Mouse (Mus musculus) neural tube, embryonic 13.5 days (tissue): Measurements from ENCODE around the gene Pitpnm3. TPM values are rescaled to one million over a fixed set of nuclear protein-coding genes. Genes with fewer than 3 reads are reported as not detected.

Experiments
- ATAC-seq: fragments of 200-750 bp; cut with Nextera tagmentation; 2 replicates; pipeline ENCODE4 v1.8.0; 2017; ENCODE audit warnings: low read depth, mild to moderate bottlenecking, moderate TSS enrichment, moderate library complexity
- H3K27ac ChIP-seq: fragments of 300-500 bp; sonication (generic); replicated peaks from 2 replicates; pipeline ENCODE4 v1.5.1; 2015; ENCODE audit warnings: moderate library complexity, mild to moderate bottlenecking, inconsistent platforms
- H3K27me3 ChIP-seq: fragments of 300-500 bp; sonication (generic); 2 replicates; pipeline ENCODE4 v1.6.1; 2015; ENCODE audit warnings: mild to moderate bottlenecking, inconsistent platforms
- H3K36me3 ChIP-seq: fragments of 300-500 bp; sonication (generic); 2 replicates; pipeline ENCODE4 v1.6.1; 2015; ENCODE audit warnings: mild to moderate bottlenecking, inconsistent platforms
- H3K4me1 ChIP-seq: fragments of 300-500 bp; sonication (generic); replicated peaks from 2 replicates; pipeline ENCODE4 v1.6.1; 2015; ENCODE audit warnings: inconsistent platforms
- H3K4me2 ChIP-seq: fragments of 300-500 bp; sonication (generic); 2 replicates; pipeline ENCODE4 v1.6.1; 2015; ENCODE audit warnings: inconsistent platforms, mild to moderate bottlenecking, moderate library complexity
- H3K4me3 ChIP-seq: fragments of 300-500 bp; sonication (generic); 2 replicates; pipeline ENCODE4 v1.5.1; 2015; ENCODE audit warnings: mild to moderate bottlenecking, inconsistent platforms
- H3K9ac ChIP-seq: fragments of 300-500 bp; sonication (generic); 2 replicates; pipeline ENCODE4 v1.6.1; 2015; ENCODE audit warnings: moderate library complexity, mild to moderate bottlenecking, inconsistent platforms
- H3K9me3 ChIP-seq: fragments of 300-500 bp; sonication (generic); 2 replicates; pipeline ENCODE4 v1.6.1; 2016; ENCODE audit warnings: inconsistent platforms
- WGBS: fragments of 180-500 bp; shearing (Covaris S2); methylation state at CpG from one replicate; pipeline ENCODE4 v1.1.7; 2015; 5-methylcytosine and 5-hydroxymethylcytosine counted together
- polyA plus RNA-seq: library from polyadenylated mRNA; unstranded; fragments of >200 nt; fragmentation: Nextera tagmentation; extraction: Ambion mirVana; gene quantifications from 2 replicates; pipeline ENCODE4 v1.2.1, GENCODE M21; 2015

Gene Pitpnm3
- polyA plus RNA-seq, 1 experiment from 2014 or later = 1.8 TPM

- WGBS = 37% methylated on average over 3 of the region's 3 CpGs
- Histone ChIP-seq H3K9ac (no peak overlapping the region), H3K27me3 (no peaks in the 10 kb centered on the region), H3K4me3 (no peak overlapping the region), H3K4me1 (0 out of 2 replicates have a peak, but pooled peaks cover 4% of the 10 kb centered on the region), H3K9me3 (no peaks in the 10 kb centered on the region; the same call in 1 of the 2 replicates), H3K36me3 (no peaks in the 10 kb centered on the region), H3K27ac (no peak overlapping the region), H3K4me2 (no peak overlapping the region)
- ATAC-seq = no peak
Measured at GRCm38 (mm10) chr11:72110726-72111125, 24.9 kb downstream of the Pitpnm3 start.

- 78% methylated on average over 8 of the region's 8 CpGs for WGBS
- H3K4me3 ChIP-seq = no peak overlapping the region
- H3K9me3 ChIP-seq = no peaks in the 10 kb centered on the region; the same call in 1 of the 2 replicates
- H3K27ac ChIP-seq = peak overlapping the region; percentile 80
- H3K27me3 ChIP-seq = no peaks in the 10 kb centered on the region
- H3K9ac ChIP-seq = 0 out of 2 replicates have a peak overlapping the region, but pooled peaks have one; percentile 12
- no peaks in the 10 kb centered on the region for H3K36me3 ChIP-seq
- H3K4me2 ChIP-seq = no peak overlapping the region
- no peak for ATAC-seq
- H3K4me1 ChIP-seq = peaks cover 13% of the 10 kb centered on the region
Measured at GRCm38 (mm10) chr11:72104223-72104622, 31.4 kb downstream of the Pitpnm3 start.

GRCm38 (mm10) chr11:72103530-72103929, 32.0 kb downstream of the Pitpnm3 start:
- no peak overlapping the region for H3K4me2 ChIP-seq
- peak; percentile 89 for ATAC-seq
- no peak overlapping the region for H3K9ac ChIP-seq
- no peaks in the 10 kb centered on the region; the same call in 1 of the 2 replicates for H3K9me3 ChIP-seq
- 58% methylated on average over 7 of the region's 7 CpGs for WGBS
- no peaks in the 10 kb centered on the region for H3K27me3 ChIP-seq
- H3K36me3 ChIP-seq = no peaks in the 10 kb centered on the region
- peak overlapping the region; percentile 80 for H3K27ac ChIP-seq
- H3K4me3 ChIP-seq = no peak overlapping the region
- H3K4me1 ChIP-seq = peaks cover 18% of the 10 kb centered on the region

GRCm38 (mm10) chr11:72100996-72101395, 34.6 kb downstream of the Pitpnm3 start:
- Histone ChIP-seq H3K4me3 (no peak overlapping the region), H3K36me3 (no peaks in the 10 kb centered on the region), H3K27ac (no peak overlapping the region), H3K9me3 (no peaks in the 10 kb centered on the region), H3K4me2 (no peak overlapping the region), H3K27me3 (no peaks in the 10 kb centered on the region), H3K9ac (no peak overlapping the region), H3K4me1 (peaks cover 37% of the 10 kb centered on the region)
- 93% methylated on average over 4 of the region's 4 CpGs for WGBS
- ATAC-seq = no peak

- Histone ChIP-seq H3K36me3 (no peaks in the 10 kb centered on the region), H3K27ac (no peak overlapping the region), H3K4me1 (peaks cover 53% of the 10 kb centered on the region), H3K9me3 (no peaks in the 10 kb centered on the region), H3K4me2 (no peak overlapping the region), H3K9ac (no peak overlapping the region), H3K27me3 (no peaks in the 10 kb centered on the region), H3K4me3 (no peak overlapping the region)
- ATAC-seq = no peak
- 74% methylated on average over 4 of the region's 4 CpGs for WGBS
Measured at GRCm38 (mm10) chr11:72099181-72099580, 36.4 kb downstream of the Pitpnm3 start.

- H3K4me1 ChIP-seq = peaks cover 56% of the 10 kb centered on the region
- no peaks in the 10 kb centered on the region for H3K27me3 ChIP-seq
- WGBS = 61% methylated on average over 3 of the region's 3 CpGs
- ATAC-seq = no peak
- no peaks in the 10 kb centered on the region for H3K36me3 ChIP-seq
- no peaks in the 10 kb centered on the region for H3K9me3 ChIP-seq
- no peak overlapping the region for H3K4me2 ChIP-seq
- no peak overlapping the region for H3K9ac ChIP-seq
- H3K27ac ChIP-seq = no peak overlapping the region
- H3K4me3 ChIP-seq = no peak overlapping the region
Measured at GRCm38 (mm10) chr11:72098027-72098426, 37.6 kb downstream of the Pitpnm3 start.

GRCm38 (mm10) chr11:72095994-72096393, 39.6 kb downstream of the Pitpnm3 start:
- no peak overlapping the region for H3K9ac ChIP-seq
- WGBS = 16% methylated on average over 3 of the region's 3 CpGs
- ATAC-seq = 0 out of 2 replicates have a peak, but pooled peaks have one; percentile 28
- no peaks in the 10 kb centered on the region for H3K36me3 ChIP-seq
- no peak overlapping the region for H3K4me3 ChIP-seq
- H3K9me3 ChIP-seq = no peaks in the 10 kb centered on the region
- no peaks in the 10 kb centered on the region for H3K27me3 ChIP-seq
- H3K4me2 ChIP-seq = no peak overlapping the region
- peak overlapping the region; percentile 65 for H3K27ac ChIP-seq
- peaks cover 56% of the 10 kb centered on the region for H3K4me1 ChIP-seq

GRCm38 (mm10) chr11:72094442-72094841, 41.1 kb downstream of the Pitpnm3 start:
- no peak overlapping the region for H3K4me3 ChIP-seq
- no peak for ATAC-seq
- no peak overlapping the region for H3K27ac ChIP-seq
- 89% methylated on average over 7 of the region's 7 CpGs for WGBS
- H3K4me2 ChIP-seq = no peak overlapping the region
- no peaks in the 10 kb centered on the region for H3K9me3 ChIP-seq
- H3K9ac ChIP-seq = no peak overlapping the region
- H3K36me3 ChIP-seq = no peaks in the 10 kb centered on the region
- peaks cover 59% of the 10 kb centered on the region for H3K4me1 ChIP-seq
- H3K27me3 ChIP-seq = no peaks in the 10 kb centered on the region

- Histone ChIP-seq H3K4me3 (no peak overlapping the region), H3K27me3 (no peaks in the 10 kb centered on the region), H3K9me3 (no peaks in the 10 kb centered on the region), H3K4me2 (no peak overlapping the region), H3K4me1 (peaks cover 60% of the 10 kb centered on the region), H3K36me3 (no peaks in the 10 kb centered on the region), H3K27ac (no peak overlapping the region), H3K9ac (no peak overlapping the region)
- 68% methylated on average over 8 of the region's 8 CpGs for WGBS
- ATAC-seq = no peak
Measured at GRCm38 (mm10) chr11:72092390-72092789, 43.2 kb downstream of the Pitpnm3 start.

- H3K4me1 ChIP-seq = peaks cover 41% of the 10 kb centered on the region
- no peak overlapping the region for H3K4me2 ChIP-seq
- peak overlapping the region; percentile 91 for H3K27ac ChIP-seq
- 14% methylated on average over 11 of the region's 11 CpGs for WGBS
- H3K27me3 ChIP-seq = no peaks in the 10 kb centered on the region
- no peaks in the 10 kb centered on the region for H3K36me3 ChIP-seq
- H3K4me3 ChIP-seq = no peak overlapping the region
- peak overlapping the region; percentile 28; the same call in 1 of the 2 replicates for H3K9ac ChIP-seq
- no peaks in the 10 kb centered on the region for H3K9me3 ChIP-seq
- peak; percentile 92 for ATAC-seq
Measured at GRCm38 (mm10) chr11:72086251-72087046, 49.1 kb downstream of the Pitpnm3 start.

GRCm38 (mm10) chr11:72084337-72084736, 51.2 kb downstream of the Pitpnm3 start:
- no peak for ATAC-seq
- no peak overlapping the region for H3K4me3 ChIP-seq
- no peaks in the 10 kb centered on the region for H3K27me3 ChIP-seq
- H3K27ac ChIP-seq = no peak overlapping the region
- no peaks in the 10 kb centered on the region for H3K36me3 ChIP-seq
- no peak overlapping the region for H3K4me2 ChIP-seq
- H3K9me3 ChIP-seq = no peaks in the 10 kb centered on the region
- WGBS = 93% methylated on average over 15 of the region's 15 CpGs
- H3K9ac ChIP-seq = no peak overlapping the region
- peaks cover 38% of the 10 kb centered on the region for H3K4me1 ChIP-seq

GRCm38 (mm10) chr11:72082601-72083000, 53.0 kb downstream of the Pitpnm3 start:
- H3K9me3 ChIP-seq = no peaks in the 10 kb centered on the region
- WGBS = 90% methylated on average over 4 of the region's 4 CpGs
- peaks cover 27% of the 10 kb centered on the region for H3K4me1 ChIP-seq
- H3K4me3 ChIP-seq = no peak overlapping the region
- ATAC-seq = no peak
- H3K36me3 ChIP-seq = no peaks in the 10 kb centered on the region
- no peaks in the 10 kb centered on the region for H3K27me3 ChIP-seq
- no peak overlapping the region for H3K9ac ChIP-seq
- no peak overlapping the region for H3K4me2 ChIP-seq
- no peak overlapping the region for H3K27ac ChIP-seq
